Mouse (Mus musculus) thymus, postnatal 10 days (tissue): ENCODE data around the gene Fat1.

Source experiments
- DNase-seq, 2 experiments: peaks; one replicate each; pipeline ENCODE4 v3.0.0; 2021; ENCODE audit warnings: low spot score in 2 of 2

Fat1 gene

GRCm38 (mm10) chr8:45002686-45003085 is 67.4 kb downstream of the Fat1 start:
- DNase-seq, result no peak

GRCm38 (mm10) chr8:45004021-45004420 is 68.8 kb downstream of the Fat1 start:
- DNase-seq, result no peak

GRCm38 (mm10) chr8:45010685-45011084 is 75.4 kb downstream of the Fat1 start:
- DNase-seq, result no peak

GRCm38 (mm10) chr8:45011774-45012173 is 76.5 kb downstream of the Fat1 start:
- no peak for DNase-seq

GRCm38 (mm10) chr8:45013852-45014251 is 78.6 kb downstream of the Fat1 start:
- no peak for DNase-seq

GRCm38 (mm10) chr8:45014498-45015067 is 79.3 kb downstream of the Fat1 start:
- no peak for DNase-seq

GRCm38 (mm10) chr8:45015876-45016275 is 80.6 kb downstream of the Fat1 start:
- DNase-seq, result no peak

GRCm38 (mm10) chr8:45019241-45019640 is 84.0 kb downstream of the Fat1 start:
- DNase-seq, result no peak

GRCm38 (mm10) chr8:45021171-45021570 is 85.9 kb downstream of the Fat1 start:
- DNase-seq, result no peak

- no peak for DNase-seq
Measured at GRCm38 (mm10) chr8:45021911-45022665, 86.8 kb downstream of the Fat1 start.

- no peak for DNase-seq
Measured at GRCm38 (mm10) chr8:45028081-45028497, 92.8 kb downstream of the Fat1 start.

GRCm38 (mm10) chr8:45038350-45038749 is 103.1 kb downstream of the Fat1 start:
- no peak for DNase-seq

- DNase-seq, result no peak
Measured at GRCm38 (mm10) chr8:45044160-45044559, 108.9 kb downstream of the Fat1 start.

- no peak for DNase-seq
Measured at GRCm38 (mm10) chr8:45050451-45050850, 115.2 kb downstream of the Fat1 start.

GRCm38 (mm10) chr8:45051236-45051635 is 116.0 kb downstream of the Fat1 start:
- no peak for DNase-seq

- no peak for DNase-seq
Measured at GRCm38 (mm10) chr8:45052205-45052604, 117.0 kb downstream of the Fat1 start.

GRCm38 (mm10) chr8:45052618-45053017 is 117.4 kb downstream of the Fat1 start:
- no peak for DNase-seq

GRCm38 (mm10) chr8:45055500-45055899 is 120.3 kb downstream of the Fat1 start:
- no peak for DNase-seq

GRCm38 (mm10) chr8:45056810-45057209 is 121.6 kb downstream of the Fat1 start:
- no peak for DNase-seq

GRCm38 (mm10) chr8:45060083-45060482 is 124.8 kb downstream of the Fat1 start:
- no peak for DNase-seq

- DNase-seq, result no peak
Measured at GRCm38 (mm10) chr8:45062311-45062710, 127.1 kb downstream of the Fat1 start.

GRCm38 (mm10) chr8:45062982-45063924 is 128.0 kb downstream of the Fat1 start:
- DNase-seq, result no peak
